ENCODE assay signal across 8 mouse cellular contexts in genomic region chr15:27595560-27595959, GRCm38 (mm10). TPM values are rescaled to one million over a fixed set of nuclear protein-coding genes. Genes with fewer than 3 reads are reported as not detected.
DNase-seq lines count a peak whose midpoint lies in the region; ATAC-seq and TF ChIP-seq lines count a peak whose summit lies in the region.
"Had no signal": no experiment of that assay in that cellular context is flagged by ENCODE, and none has a peak within 500 bp of the region (broad histone marks: within the 10 kb centered on the region; RNA-seq: fewer than 3 reads in every experiment).

No protein-coding gene starts in this region.

- H3K9me3 ChIP-seq in heart, embryonic 15.5 days (replicated peaks): no peaks in the 10 kb centered on the region
- H3K9me3 ChIP-seq in E14TG2a.4 (ENCODE audit: low read length): no peaks in the 10 kb centered on the region
- no peaks in the 10 kb centered on the region for H3K9me3 ChIP-seq in intestine, embryonic 15.5 days
- H3K9me3 ChIP-seq: megakaryocyte, embryonic 14.5 days had no signal

- no peak overlapping the region for H3K4me3 ChIP-seq in heart, embryonic 15.5 days
- H3K4me3 ChIP-seq in E14TG2a.4 (replicated peaks; ENCODE audit: low read length): 0 out of 2 replicates have a peak overlapping the region, but pooled peaks have one; percentile 26
- H3K4me3 ChIP-seq in bone marrow macrophage, adult 2 months (ENCODE audit: insufficient read depth, low read length): no peak overlapping the region
- H3K4me3 ChIP-seq in intestine, embryonic 15.5 days (replicated peaks): no peak overlapping the region

- peaks cover 26% of the 10 kb centered on the region; the same call in 1 of the 2 replicates for H3K36me3 ChIP-seq in heart, embryonic 15.5 days
- H3K36me3 ChIP-seq in E14TG2a.4 (ENCODE audit: insufficient read depth, low read length): peaks cover 78% of the 10 kb centered on the region
- H3K36me3 ChIP-seq in intestine, embryonic 15.5 days: peaks cover 12% of the 10 kb centered on the region; the same call in 1 of the 2 replicates

- TF ChIP-seq POLR2A in bone marrow macrophage, adult 2 months (IDR thresholded peaks at IDR 0.05; ENCODE audit: borderline replicate concordance, low read depth, low read length): no peak

- no peaks in the 10 kb centered on the region for H3K27me3 ChIP-seq in heart, embryonic 15.5 days
- H3K27me3 ChIP-seq in E14TG2a.4 (ENCODE audit: insufficient read depth, low read length): no peaks in the 10 kb centered on the region
- no peaks in the 10 kb centered on the region for H3K27me3 ChIP-seq in intestine, embryonic 15.5 days (replicated peaks)
- H3K27me3 ChIP-seq: megakaryocyte, embryonic 14.5 days had no signal

- no peak for DNase-seq in heart, postnatal 10 days
- DNase-seq in frontal cortex, postnatal 14 days (ENCODE audit: low spot score in 2 of 2): no peak
- no peak for DNase-seq in gastrocnemius, postnatal 10 days

- ATAC-seq in heart, embryonic 15.5 days (replicated peaks; ENCODE audit: insufficient number of reproducible peaks, insufficient read depth, low FRiP score, low read depth): no peak
- ATAC-seq in intestine, embryonic 15.5 days: peak; percentile 37; the same call in 1 of the 2 replicates

- 58% methylated on average over 8 of the region's 8 CpGs for WGBS in heart, embryonic 15.5 days
- WGBS in intestine, embryonic 15.5 days: 35% methylated on average over 8 of the region's 8 CpGs

- no peak overlapping the region for H3K4me2 ChIP-seq in heart, embryonic 15.5 days
- no peak overlapping the region for H3K4me2 ChIP-seq in intestine, embryonic 15.5 days (replicated peaks)

- peaks cover 23% of the 10 kb centered on the region for H3K4me1 ChIP-seq in heart, embryonic 15.5 days (replicated peaks)
- peaks cover 52% of the 10 kb centered on the region for H3K4me1 ChIP-seq in E14TG2a.4 (replicated peaks; ENCODE audit: low read depth, low read length)
- peaks cover 56% of the 10 kb centered on the region for H3K4me1 ChIP-seq in bone marrow macrophage, adult 2 months (ENCODE audit: control insufficient read depth, insufficient read depth, low read length)
- peaks cover 6% of the 10 kb centered on the region; the same call in 1 of the 2 replicates for H3K4me1 ChIP-seq in intestine, embryonic 15.5 days (replicated peaks)

- peak overlapping the region; percentile 72 for H3K27ac ChIP-seq in heart, embryonic 15.5 days
- H3K27ac ChIP-seq in bone marrow macrophage, adult 2 months (ENCODE audit: insufficient read depth, low read depth, low read length): peak overlapping the region; percentile 97
- no peak overlapping the region for H3K27ac ChIP-seq in intestine, embryonic 15.5 days

- H3K9ac ChIP-seq in heart, embryonic 15.5 days: no peak overlapping the region
- no peak overlapping the region for H3K9ac ChIP-seq in intestine, embryonic 15.5 days

- no peak for TF ChIP-seq CTCF in E14TG2a.4 (conservative IDR thresholded peaks at IDR 0.05; ENCODE audit: low read length)
- TF ChIP-seq CTCF in bone marrow macrophage, adult 2 months (IDR thresholded peaks at IDR 0.05; ENCODE audit: low read depth, low read length): no peak

- intact Hi-C loops in heart, postnatal 10 days (cut with DNase I): no loop called here

RNA-seq across cellular contexts. Expression of gene Otulin, which starts 34.9 kb away (rescaled TPM):
- 24.3 and 24.9 TPM in 2 replicates for polyA plus RNA-seq in heart, embryonic 15.5 days (2015; fragmentation: Nextera tagmentation; extraction: Ambion mirVana)
- 10 to 100 TPM; 38.2 to 43.5 TPM for total RNA-seq in heart, postnatal 10 days (2021)
- polyA plus RNA-seq in bone marrow macrophage, adult 2 months (2012; ENCODE audit: insufficient read depth, insufficient read length, missing spikeins): 98.6 and 100 TPM in 2 replicates
- polyA plus RNA-seq in intestine, embryonic 15.5 days (2015; fragmentation: Nextera tagmentation; extraction: Ambion mirVana): 31.3 and 32.8 TPM in 2 replicates
- total RNA-seq in gastrocnemius, postnatal 10 days (2021): 10 to 100 TPM; 19.5 to 22.9 TPM
